Mouse (Mus musculus): Measurements from ENCODE around the gene Hps4.

GRCm38 (mm10) chr5:112343205-112343595 lies 317 bp downstream of the Hps4 start:
- TF ChIP-seq GATA1 (IDR thresholded peaks at IDR 0.05; ENCODE audit: low read length) = no peak
- TF ChIP-seq TAL1 (IDR thresholded peaks at IDR 0.05; ENCODE audit: low read length) = no peak
